Mouse (Mus musculus): ENCODE data around the gene Nkx3-2. TPM values are rescaled to one million over a fixed set of nuclear protein-coding genes. Genes with fewer than 3 reads are reported as not detected.
A peak's percentile ranks its signal among the peaks of the same experiment; 100 is the strongest.

Gene Nkx3-2
- not detected for total RNA-seq (2021)
- long read RNA-seq, experiment 1: 0 reads
- long read RNA-seq, experiment 2: 0 reads

- peak in 1 of 2 experiments; percentile 38 for DNase-seq
Measured at GRCm38 (mm10) chr5:41763731-41764721, at the start of gene Nkx3-2. TSS of gene Nkx3-2 (minus strand) at chr5:41764501.

- no peak for DNase-seq
Measured at GRCm38 (mm10) chr5:41812516-41812915, 48.2 kb upstream of the Nkx3-2 start.

GRCm38 (mm10) chr5:41811279-41811678 lies 47.0 kb upstream of the Nkx3-2 start:
- DNase-seq: no peak

GRCm38 (mm10) chr5:41807383-41807782 lies 43.1 kb upstream of the Nkx3-2 start:
- DNase-seq: no peak

GRCm38 (mm10) chr5:41806176-41806575 lies 41.9 kb upstream of the Nkx3-2 start:
- no peak for DNase-seq

GRCm38 (mm10) chr5:41805085-41805484 lies 40.8 kb upstream of the Nkx3-2 start:
- DNase-seq: no peak

GRCm38 (mm10) chr5:41804643-41805042 lies 40.3 kb upstream of the Nkx3-2 start:
- no peak for DNase-seq

- DNase-seq: no peak
Measured at GRCm38 (mm10) chr5:41801622-41802021, 37.3 kb upstream of the Nkx3-2 start.

- DNase-seq: no peak
Measured at GRCm38 (mm10) chr5:41794434-41794833, 30.1 kb upstream of the Nkx3-2 start.

- DNase-seq: peak; percentile 84 to 85
Measured at GRCm38 (mm10) chr5:41790517-41790916, 26.2 kb upstream of the Nkx3-2 start.

- DNase-seq: peak in 1 of 2 experiments; percentile 52
Measured at GRCm38 (mm10) chr5:41788877-41789276, 24.6 kb upstream of the Nkx3-2 start.

GRCm38 (mm10) chr5:41781890-41782289 lies 17.6 kb upstream of the Nkx3-2 start:
- no peak for DNase-seq

- DNase-seq: no peak
Measured at GRCm38 (mm10) chr5:41780026-41780425, 15.7 kb upstream of the Nkx3-2 start.

GRCm38 (mm10) chr5:41775728-41776127 lies 11.4 kb upstream of the Nkx3-2 start:
- no peak for DNase-seq

- DNase-seq: no peak
Measured at GRCm38 (mm10) chr5:41775273-41775672, 11.0 kb upstream of the Nkx3-2 start.

- peak; percentile 87 to 92 for DNase-seq
Measured at GRCm38 (mm10) chr5:41768382-41769040, 4.2 kb upstream of the Nkx3-2 start.

GRCm38 (mm10) chr5:41767296-41768200 lies 3.2 kb upstream of the Nkx3-2 start:
- DNase-seq: no peak

- DNase-seq: no peak
Measured at GRCm38 (mm10) chr5:41766406-41767010, 2.2 kb upstream of the Nkx3-2 start.

GRCm38 (mm10) chr5:41765626-41766405 lies 1.5 kb upstream of the Nkx3-2 start:
- DNase-seq: no peak

- peak; percentile 22 to 29 for DNase-seq
Measured at GRCm38 (mm10) chr5:41762947-41763730, 1.2 kb downstream of the Nkx3-2 start.
